Mouse (Mus musculus) olfactory bulb, adult 2 months (tissue): ENCODE measurements around the gene C2. TPM values are rescaled to one million over a fixed set of nuclear protein-coding genes. Genes with fewer than 3 reads are reported as not detected.
"Not testable (repeated sequence)": the region's sequence is repeated elsewhere in the genome, so short reads cannot be mapped to it uniquely, and the experiment has no call there.

Experiments used
- H3K27ac ChIP-seq: fragments of 200-500 bp; 2 replicates; pipeline ENCODE4 v1.5.1; 2012; ENCODE audit warnings: low read depth, low read length; ENCODE audit not compliant: insufficient read depth
- H3K4me1 ChIP-seq: fragments of 200-500 bp; 2 replicates; pipeline ENCODE4 v1.6.1; 2012; ENCODE audit warnings: low read length; ENCODE audit not compliant: control insufficient read depth, insufficient read depth
- H3K4me3 ChIP-seq: fragments of 200-500 bp; 2 replicates; pipeline ENCODE4 v1.5.1; 2012; ENCODE audit warnings: mild to moderate bottlenecking, low read depth, low read length, moderate library complexity; ENCODE audit not compliant: insufficient read depth
- CTCF ChIP-seq: fragments of 200-500 bp; IDR thresholded peaks from 2 replicates; pipeline ENCODE4 v1.5.1; 2012; ENCODE audit warnings: low read depth, mild to moderate bottlenecking, low read length, moderate library complexity; ENCODE audit not compliant: insufficient read depth
- POLR2A ChIP-seq: fragments of 200-500 bp; IDR thresholded peaks from 2 replicates; pipeline ENCODE4 v1.6.1; 2012; ENCODE audit warnings: mild to moderate bottlenecking, low read depth, low read length, moderate library complexity; ENCODE audit not compliant: insufficient read depth
- WGBS: fragments of 180-500 bp; shearing (Covaris S2); methylation state at CpG from one replicate; pipeline ENCODE4 v1.1.7; 2018; 5-methylcytosine and 5-hydroxymethylcytosine counted together
- polyA plus RNA-seq: library from polyadenylated mRNA; stranded (reverse); fragments of >200 nt; gene quantifications from 2 replicates; pipeline ENCODE4 v1.2.4, GENCODE M21; 2012; ENCODE audit warnings: low replicate concordance; ENCODE audit not compliant: missing spikeins, insufficient read depth, insufficient read length

The C2 gene
- polyA plus RNA-seq, 1 experiment: not detected

- TF ChIP-seq POLR2A: no peak
- no peak for TF ChIP-seq CTCF
- peaks cover 21% of the 10 kb centered on the region for H3K4me1 ChIP-seq
- H3K4me3 ChIP-seq: peak overlapping the region; percentile 86
- peak overlapping the region; percentile 60; the same call in 1 of the 2 replicates for H3K27ac ChIP-seq
- WGBS: 3% methylated on average over 48 of the region's 48 CpGs
These were observed 61.8 kb downstream of the C2 start for GRCm38 (mm10) chr17:34836155-34836855.

- not testable (repeated sequence) for H3K4me1 ChIP-seq, H3K27ac ChIP-seq, H3K4me3 ChIP-seq
- WGBS: 93% methylated on average over 1 of the region's 1 CpGs
These were observed 67.3 kb downstream of the C2 start for GRCm38 (mm10) chr17:34830776-34831175.

GRCm38 (mm10) chr17:34814818-34815370 lies 83.2 kb downstream of the C2 start:
- H3K27ac ChIP-seq: no peak overlapping the region
- H3K4me3 ChIP-seq: no peak overlapping the region
- no peaks in the 10 kb centered on the region for H3K4me1 ChIP-seq
- WGBS: 81% methylated on average over 7 of the region's 7 CpGs
- no peak for TF ChIP-seq POLR2A
- no peak for TF ChIP-seq CTCF

GRCm38 (mm10) chr17:34813747-34814146 lies 84.3 kb downstream of the C2 start:
- peak; percentile 71 for TF ChIP-seq CTCF
- not testable (repeated sequence) for H3K4me3 ChIP-seq, H3K4me1 ChIP-seq, H3K27ac ChIP-seq
- WGBS: 66% methylated on average over 12 of the region's 12 CpGs

Other genes starting within 250 kb of the C2 start
- not detected in 2 replicates for gene Tnxb, start 227.7 kb downstream of the C2 start, polyA plus RNA-seq
- gene C4b, start 154.4 kb downstream of the C2 start, polyA plus RNA-seq: not detected in 2 replicates
- not detected in 2 replicates for gene Cyp21a1, start 93.7 kb downstream of the C2 start, polyA plus RNA-seq
- not detected in 2 replicates for gene Stk19, start 61.3 kb downstream of the C2 start, polyA plus RNA-seq
- not detected in 2 replicates for gene Dxo, start 61.2 kb downstream of the C2 start, polyA plus RNA-seq
- gene Skiv2l, start 48.1 kb downstream of the C2 start, polyA plus RNA-seq: not detected in 2 replicates
- not detected in 2 replicates for gene Nelfe, start 47.9 kb downstream of the C2 start, polyA plus RNA-seq
- gene Cfb, start 35.7 kb downstream of the C2 start, polyA plus RNA-seq: not detected in 2 replicates
- gene Zbtb12, start 18.8 kb downstream of the C2 start, polyA plus RNA-seq: not detected in 2 replicates
- not detected in 2 replicates for gene Gm20547, start 16.2 kb downstream of the C2 start, polyA plus RNA-seq
- gene Ehmt2, start 204 bp upstream of the C2 start, polyA plus RNA-seq: 130 TPM in 1 of 2 replicates, not detected in the other
- gene Slc44a4, start 16.2 kb upstream of the C2 start, polyA plus RNA-seq: not detected in 2 replicates
- not detected in 2 replicates for gene Neu1, start 33.0 kb upstream of the C2 start, polyA plus RNA-seq
- not detected in 2 replicates for gene Hspa1b, start 61.0 kb upstream of the C2 start, polyA plus RNA-seq
- not detected in 2 replicates for gene Gm20481, start 71.6 kb upstream of the C2 start, polyA plus RNA-seq
- not detected in 2 replicates for gene Hspa1a, start 73.9 kb upstream of the C2 start, polyA plus RNA-seq
- not detected in 2 replicates for gene Hspa1l, start 74.4 kb upstream of the C2 start, polyA plus RNA-seq
- not detected in 2 replicates for gene Lsm2, start 83.6 kb upstream of the C2 start, polyA plus RNA-seq
- not detected in 2 replicates for gene Vars, start 102.7 kb upstream of the C2 start, polyA plus RNA-seq
- not detected in 2 replicates for gene Vwa7, start 118.3 kb upstream of the C2 start, polyA plus RNA-seq
- not detected in 2 replicates for gene Sapcd1, start 129.8 kb upstream of the C2 start, polyA plus RNA-seq
- not detected in 2 replicates for gene Msh5, start 148.5 kb upstream of the C2 start, polyA plus RNA-seq
- gene Clic1, start 151.7 kb upstream of the C2 start, polyA plus RNA-seq: not detected in 2 replicates
- gene Ddah2, start 160.8 kb upstream of the C2 start, polyA plus RNA-seq: not detected in 2 replicates
- not detected in 2 replicates for gene Ly6g6c, start 167.1 kb upstream of the C2 start, polyA plus RNA-seq
- gene Mpig6b, start 167.9 kb upstream of the C2 start, polyA plus RNA-seq: not detected in 2 replicates
- not detected in 2 replicates for gene Ly6g6e, start 178.6 kb upstream of the C2 start, polyA plus RNA-seq
- gene Ly6g6d, start 179.8 kb upstream of the C2 start, polyA plus RNA-seq: not detected in 2 replicates
- gene Ly6g6f, start 187.3 kb upstream of the C2 start, polyA plus RNA-seq: not detected in 2 replicates
- not detected in 2 replicates for gene Abhd16a, start 191.0 kb upstream of the C2 start, polyA plus RNA-seq
- gene Ly6g5c, start 210.0 kb upstream of the C2 start, polyA plus RNA-seq: not detected in 2 replicates
- gene Ly6g5b, start 217.2 kb upstream of the C2 start, polyA plus RNA-seq: not detected in 2 replicates
- gene Gpank1, start 223.2 kb upstream of the C2 start, polyA plus RNA-seq: not detected in 2 replicates
- not detected in 2 replicates for gene Csnk2b, start 223.8 kb upstream of the C2 start, polyA plus RNA-seq
- not detected in 2 replicates for gene D17H6S53E, start 228.1 kb upstream of the C2 start, polyA plus RNA-seq
- not detected in 2 replicates for gene Apom, start 233.8 kb upstream of the C2 start, polyA plus RNA-seq
- 684 TPM in 1 of 2 replicates, not detected in the other for gene Bag6, start 236.9 kb upstream of the C2 start, polyA plus RNA-seq